Mouse (Mus musculus) layer of hippocampus, adult 8-10 months (tissue): ENCODE measurements at regions not wholly inside any gene's neighbourhood (a gene's known extent, or its start where the extent isn't known, plus 50 kb on each side); places are given as distances from the start of the nearest gene placed in this dataset.

Source experiments
- DNase-seq, 2 experiments: peaks; one replicate each; pipeline ENCODE4 v3.0.0; 2022; ENCODE audit warnings: low spot score in 2 of 2

DNA sequence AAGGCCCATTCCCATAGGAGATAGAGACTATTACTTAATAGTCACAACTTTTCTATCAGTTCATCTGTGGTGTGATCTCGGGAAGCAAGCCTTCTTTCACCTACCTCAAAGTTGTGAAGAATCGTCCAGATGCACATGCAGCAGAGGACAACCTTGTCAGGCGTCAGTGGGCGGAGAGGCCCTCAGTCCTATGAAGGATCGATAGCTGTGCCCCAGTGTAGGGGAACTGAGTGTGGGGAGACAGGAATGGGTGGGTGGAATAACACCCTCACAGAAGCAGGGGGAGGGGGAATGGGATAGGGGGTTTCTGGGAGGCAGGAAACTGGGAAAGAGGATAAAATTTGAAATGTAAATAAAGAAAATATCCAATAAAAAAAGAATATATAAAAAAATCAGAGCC is 133.5 kb upstream of the Nrxn1 start:
- no peak for DNase-seq

- DNase-seq: no peak
Observed at GRCm38 (mm10) chr17:91225916-91226315, 133.0 kb upstream of the Nrxn1 start.

- DNase-seq: no peak
Observed at GRCm38 (mm10) chr17:91216429-91216828, 123.6 kb upstream of the Nrxn1 start.

DNA sequence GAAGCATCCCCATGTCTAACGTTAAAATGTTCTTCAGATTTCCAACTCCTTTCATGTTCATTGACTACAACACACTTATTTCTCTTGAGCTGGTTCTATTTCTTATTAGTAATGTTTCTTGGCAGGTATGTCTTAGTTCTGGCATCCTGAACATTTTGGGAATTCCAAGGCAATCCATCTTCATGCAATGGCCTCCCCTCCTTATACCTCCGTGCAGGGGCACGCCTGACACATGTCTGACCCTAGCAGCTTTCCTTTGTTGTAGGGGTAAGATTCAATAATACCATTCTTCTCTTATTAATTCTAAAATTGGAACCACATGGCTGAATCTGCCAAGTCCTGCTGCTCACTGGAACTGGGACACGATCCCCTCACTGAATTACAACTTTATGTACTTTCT is 89.7 kb upstream of the Nrxn1 start:
- DNase-seq: no peak

- DNase-seq: no peak
Observed at GRCm38 (mm10) chr17:91161834-91162233, 69.0 kb upstream of the Nrxn1 start.
